ENCODE assay signal across 11 mouse cellular contexts in the genomic region with DNA sequence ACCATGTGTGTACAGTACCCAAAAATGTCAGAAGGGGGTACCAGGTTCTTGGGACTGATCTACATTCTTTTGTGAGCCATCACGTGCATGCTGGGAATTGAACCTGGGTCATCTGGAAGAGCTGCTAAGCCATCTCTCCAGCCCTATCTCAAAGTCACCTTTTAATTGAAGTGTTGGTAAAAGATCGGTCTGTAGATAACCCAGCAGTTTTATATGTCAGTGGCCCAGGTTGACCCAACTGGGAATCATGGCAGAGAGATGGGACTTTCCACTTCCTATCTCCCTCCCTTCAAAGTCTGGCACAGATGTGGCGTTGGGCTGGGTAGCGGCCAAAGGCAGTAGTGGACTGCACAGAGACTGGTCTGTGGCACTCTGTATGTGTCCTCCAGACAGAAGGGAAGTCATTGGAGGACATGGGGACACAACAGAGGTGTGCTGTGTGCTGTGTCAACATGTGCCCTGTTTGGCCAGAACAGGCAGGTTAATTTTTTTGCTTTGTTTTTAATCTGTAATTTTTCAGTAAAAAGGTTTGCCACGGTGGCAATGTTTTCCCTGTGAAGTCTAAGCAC. TPM values are rescaled to one million over a fixed set of nuclear protein-coding genes. Genes with fewer than 3 reads are reported as not detected.
A peak's percentile ranks its signal among the peaks of the same experiment; 100 is the strongest.
DNase-seq lines count a peak whose midpoint lies in the region; ATAC-seq and TF ChIP-seq lines count a peak whose summit lies in the region.
"Had no signal": no experiment of that assay in that cellular context is flagged by ENCODE, and none has a peak within 500 bp of the region (broad histone marks: within the 10 kb centered on the region; RNA-seq: fewer than 3 reads in every experiment).

No protein-coding gene starts in this region.

- WGBS in hindbrain, embryonic 13.5 days = 92% methylated on average over 5 of the region's 5 CpGs
- WGBS in hindbrain, embryonic 11.5 days = 98% methylated on average over 5 of the region's 5 CpGs
- 90% methylated on average over 5 of the region's 5 CpGs for WGBS in midbrain, embryonic 15.5 days
- 87% methylated on average over 5 of the region's 5 CpGs for WGBS in midbrain, postnatal 0 days
- WGBS in stomach, postnatal 0 days = 78% methylated on average over 5 of the region's 5 CpGs

- H3K9me3 ChIP-seq in hindbrain, embryonic 13.5 days = no peaks in the 10 kb centered on the region
- H3K9me3 ChIP-seq in hindbrain, embryonic 11.5 days (ENCODE audit: control insufficient read depth, low read length) = no peaks in the 10 kb centered on the region
- no peaks in the 10 kb centered on the region for H3K9me3 ChIP-seq in midbrain, embryonic 15.5 days
- no peaks in the 10 kb centered on the region for H3K9me3 ChIP-seq in midbrain, postnatal 0 days (ENCODE audit: low read length)
- H3K9me3 ChIP-seq in stomach, postnatal 0 days (ENCODE audit: control insufficient read depth, low read length) = no peaks in the 10 kb centered on the region

- H3K4me1 ChIP-seq in hindbrain, embryonic 13.5 days (replicated peaks) = peaks cover 80% of the 10 kb centered on the region
- H3K4me1 ChIP-seq in hindbrain, embryonic 11.5 days (replicated peaks; ENCODE audit: control insufficient read depth, insufficient read depth, low read length) = peaks cover 13% of the 10 kb centered on the region
- peaks cover 79% of the 10 kb centered on the region for H3K4me1 ChIP-seq in midbrain, embryonic 15.5 days
- H3K4me1 ChIP-seq in midbrain, postnatal 0 days (ENCODE audit: insufficient read depth, low read length) = peaks cover 35% of the 10 kb centered on the region; the same call in 1 of the 2 replicates
- H3K4me1 ChIP-seq in stomach, postnatal 0 days (replicated peaks; ENCODE audit: control insufficient read depth, insufficient read depth) = peaks cover 17% of the 10 kb centered on the region

- DNase-seq in hindbrain, embryonic 11.5 days (ENCODE audit: low spot score) = no peak
- DNase-seq in midbrain, postnatal 0 days (ENCODE audit: low spot score) = no peak
- DNase-seq in heart, postnatal 14 days = peak; percentile 56 to 63
- DNase-seq in stomach, postnatal 0 days (ENCODE audit: low spot score) = no peak
- DNase-seq in spleen, postnatal 10 days (ENCODE audit: low spot score in 2 of 2) = no peak
- DNase-seq: cerebellum, adult 9-11 months; lung, adult 2 months had no signal

- no peak for ATAC-seq in hindbrain, embryonic 13.5 days (ENCODE audit: low FRiP score)
- no peak for ATAC-seq in hindbrain, embryonic 11.5 days (ENCODE audit: low FRiP score)
- no peak for ATAC-seq in midbrain, embryonic 15.5 days (replicated peaks)
- ATAC-seq in midbrain, postnatal 0 days (ENCODE audit: low FRiP score) = no peak
- ATAC-seq in stomach, postnatal 0 days (ENCODE audit: low FRiP score, low TSS enrichment) = peak; percentile 48; the same call in 1 of the 2 replicates
- ATAC-seq: intestine, postnatal 0 days had no signal

- H3K36me3 ChIP-seq in hindbrain, embryonic 13.5 days = no peaks in the 10 kb centered on the region
- no peaks in the 10 kb centered on the region for H3K36me3 ChIP-seq in hindbrain, embryonic 11.5 days (ENCODE audit: control insufficient read depth, insufficient read depth, low read length)
- no peaks in the 10 kb centered on the region for H3K36me3 ChIP-seq in midbrain, embryonic 15.5 days (replicated peaks)
- no peaks in the 10 kb centered on the region for H3K36me3 ChIP-seq in midbrain, postnatal 0 days (ENCODE audit: insufficient read depth, low read length)
- H3K36me3 ChIP-seq in stomach, postnatal 0 days (ENCODE audit: control insufficient read depth, insufficient read depth, low read length) = no peaks in the 10 kb centered on the region

- no peak overlapping the region for H3K4me2 ChIP-seq in hindbrain, embryonic 13.5 days
- no peak overlapping the region for H3K4me2 ChIP-seq in hindbrain, embryonic 11.5 days (replicated peaks; ENCODE audit: low read depth, low read length)
- no peak overlapping the region for H3K4me2 ChIP-seq in midbrain, embryonic 15.5 days
- H3K4me2 ChIP-seq in midbrain, postnatal 0 days (ENCODE audit: low read depth, low read length, poor library complexity, severe bottlenecking) = no peak overlapping the region
- H3K4me2 ChIP-seq in stomach, postnatal 0 days (replicated peaks; ENCODE audit: low read depth) = no peak overlapping the region

- no peaks in the 10 kb centered on the region for H3K27me3 ChIP-seq in hindbrain, embryonic 13.5 days
- H3K27me3 ChIP-seq in hindbrain, embryonic 11.5 days (ENCODE audit: control insufficient read depth, insufficient read depth, low read length) = no peaks in the 10 kb centered on the region
- no peaks in the 10 kb centered on the region for H3K27me3 ChIP-seq in midbrain, embryonic 15.5 days (replicated peaks)
- no peaks in the 10 kb centered on the region for H3K27me3 ChIP-seq in midbrain, postnatal 0 days (ENCODE audit: insufficient read depth, low read length)
- no peaks in the 10 kb centered on the region for H3K27me3 ChIP-seq in stomach, postnatal 0 days (ENCODE audit: control insufficient read depth, insufficient read depth, low read length)

- TF ChIP-seq CTCF in midbrain, postnatal 0 days (IDR thresholded peaks at IDR 0.05) = no peak
- no peak for TF ChIP-seq CTCF in stomach, postnatal 0 days (IDR thresholded peaks at IDR 0.05; ENCODE audit: low read depth)

- peak overlapping the region; percentile 60; the same call in 1 of the 2 replicates for H3K27ac ChIP-seq in hindbrain, embryonic 13.5 days
- H3K27ac ChIP-seq in hindbrain, embryonic 11.5 days (ENCODE audit: low read depth, low read length) = no peak overlapping the region
- H3K27ac ChIP-seq in midbrain, embryonic 15.5 days = 0 out of 2 replicates have a peak overlapping the region, but pooled peaks have one; percentile 2
- no peak overlapping the region for H3K27ac ChIP-seq in midbrain, postnatal 0 days (ENCODE audit: low read depth, low read length)
- H3K27ac ChIP-seq in stomach, postnatal 0 days (replicated peaks) = peak overlapping the region; percentile 45

- no peak overlapping the region for H3K4me3 ChIP-seq in hindbrain, embryonic 13.5 days
- no peak overlapping the region for H3K4me3 ChIP-seq in hindbrain, embryonic 11.5 days (ENCODE audit: low read depth, low read length)
- H3K4me3 ChIP-seq in midbrain, embryonic 15.5 days = no peak overlapping the region
- no peak overlapping the region for H3K4me3 ChIP-seq in midbrain, postnatal 0 days (ENCODE audit: low read depth, low read length)
- H3K4me3 ChIP-seq in stomach, postnatal 0 days (ENCODE audit: low read depth, low read length) = no peak overlapping the region
- H3K4me3 ChIP-seq: erythroblast, embryonic 14.5 days had no signal

- H3K9ac ChIP-seq in hindbrain, embryonic 13.5 days = no peak overlapping the region
- no peak overlapping the region for H3K9ac ChIP-seq in hindbrain, embryonic 11.5 days (ENCODE audit: low read depth, low read length)
- H3K9ac ChIP-seq in midbrain, embryonic 15.5 days = no peak overlapping the region
- no peak overlapping the region for H3K9ac ChIP-seq in midbrain, postnatal 0 days (replicated peaks; ENCODE audit: low read length, poor library complexity, severe bottlenecking)
- H3K9ac ChIP-seq in stomach, postnatal 0 days (ENCODE audit: low read length) = no peak overlapping the region

- intact Hi-C loops in heart, postnatal 14 days (cut with DNase I) = loop anchor here (5.0 kb wide), 1 partner anchor 36 kb away; no protein-coding TSS in a partner anchor

- TF ChIP-seq EP300 in stomach, postnatal 0 days (optimal IDR thresholded peaks at IDR 0.05) = no peak

RNA-seq across cellular contexts. Expression of a gene that starts 38.5 kb away (rescaled TPM):
- 17.3 and 19.5 TPM in 2 replicates for polyA plus RNA-seq in hindbrain, embryonic 13.5 days (2015; fragmentation: Nextera tagmentation; extraction: Ambion mirVana)
- polyA plus RNA-seq in hindbrain, embryonic 11.5 days (2014; fragmentation: Nextera tagmentation; extraction: Ambion mirVana) = 12.1 and 12.2 TPM in 2 replicates
- 16.8 and 18.2 TPM in 2 replicates for polyA plus RNA-seq in midbrain, embryonic 15.5 days (2015; fragmentation: Nextera tagmentation; extraction: Ambion mirVana)
- 83.2 and 85.7 TPM in 2 replicates for total RNA-seq in midbrain, postnatal 0 days (2014; rRNA removed)
- 18.1 and 23.0 TPM in 2 replicates for polyA plus RNA-seq in midbrain, postnatal 0 days (2015; fragmentation: Nextera tagmentation; extraction: Ambion mirVana)
- 10 to 100 TPM; 40.3 to 45.0 TPM for total RNA-seq in heart, postnatal 14 days (2021)
- 24.6 and 27.5 TPM in 2 replicates for polyA plus RNA-seq in stomach, postnatal 0 days (2015; fragmentation: Nextera tagmentation; extraction: Ambion mirVana)

Comparison
In these comparisons a context has a peak if more than half of its experiments do, and no peak if none do; other contexts are left out.
1. H3K27ac ChIP-seq: peak in hindbrain, embryonic 13.5 days (single experiment), midbrain, embryonic 15.5 days (single experiment) and stomach, postnatal 0 days (single experiment); none in hindbrain, embryonic 11.5 days (single experiment) and midbrain, postnatal 0 days (single experiment).
2. DNase-seq: peak in heart, postnatal 14 days (2 of 2); none in hindbrain, embryonic 11.5 days (single experiment), midbrain, postnatal 0 days (single experiment), stomach, postnatal 0 days (single experiment) and spleen, postnatal 10 days (0 of 2).